Mouse (Mus musculus) embryonic facial prominence, embryonic 10.5 days (tissue): ENCODE data around the gene Scg5. TPM values are rescaled to one million over a fixed set of nuclear protein-coding genes. Genes with fewer than 3 reads are reported as not detected.

Source experiments
- DNase-seq: peaks from one replicate; pipeline ENCODE4 v3.0.0-alpha.2; 2017; ENCODE audit warnings: low spot score
- H3K27ac ChIP-seq: fragments of 300-500 bp; sonication (generic); replicated peaks from 2 replicates; pipeline ENCODE4 v1.5.1; 2016; ENCODE audit warnings: mild to moderate bottlenecking
- H3K27me3 ChIP-seq: fragments of 300-500 bp; sonication (generic); replicated peaks from 2 replicates; pipeline ENCODE4 v1.6.1; 2016; ENCODE audit warnings: low read depth, mild to moderate bottlenecking; ENCODE audit not compliant: poor library complexity, severe bottlenecking
- H3K36me3 ChIP-seq: fragments of 300-500 bp; sonication (generic); replicated peaks from 2 replicates; pipeline ENCODE4 v1.6.1; 2016; ENCODE audit warnings: mild to moderate bottlenecking, moderate library complexity
- H3K4me1 ChIP-seq: fragments of 300-500 bp; sonication (generic); 2 replicates; pipeline ENCODE4 v1.6.1; 2016
- H3K4me3 ChIP-seq: fragments of 300-500 bp; sonication (generic); 2 replicates; pipeline ENCODE4 v1.5.1; 2016; ENCODE audit warnings: mild to moderate bottlenecking, moderate library complexity
- H3K9me3 ChIP-seq: fragments of 300-500 bp; sonication (generic); 2 replicates; pipeline ENCODE4 v1.6.1; 2016; ENCODE audit warnings: mild to moderate bottlenecking
- WGBS: fragments of 180-500 bp; shearing (Covaris S2); methylation state at CpG from one replicate; pipeline ENCODE4 v1.1.7; 2016; 5-methylcytosine and 5-hydroxymethylcytosine counted together
- polyA plus RNA-seq: library from polyadenylated mRNA; unstranded; fragments of >200 nt; fragmentation: Nextera tagmentation; extraction: Ambion mirVana; gene quantifications from 2 replicates; pipeline ENCODE4 v1.2.1, GENCODE M21; 2016

Gene Scg5
- polyA plus RNA-seq, 1 experiment from 2014 or later: 8.6 TPM

DNA sequence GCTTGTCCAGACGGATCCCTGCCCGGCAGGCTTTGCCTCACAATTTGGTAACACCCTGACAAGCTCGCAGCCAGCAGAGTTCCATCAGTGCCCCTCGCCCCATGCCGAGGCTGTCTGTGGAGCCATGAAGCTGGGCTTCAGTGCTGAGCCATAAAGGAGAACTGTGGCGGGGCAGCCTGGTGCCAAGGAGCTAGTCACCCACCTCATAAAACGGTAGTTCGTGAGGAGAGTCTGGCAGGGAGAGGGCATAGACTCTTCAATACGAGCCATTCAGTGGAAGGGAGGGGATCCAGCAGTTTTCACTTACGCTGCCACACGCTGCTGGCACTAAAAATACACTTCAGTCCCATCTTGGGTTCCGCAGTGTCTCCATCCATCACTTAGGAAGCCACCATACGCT, 30.3 kb downstream of the Scg5 start:
- WGBS: 85% methylated on average over 13 of the region's 13 CpGs
- 0 out of 2 replicates have a peak, but pooled peaks cover 3% of the 10 kb centered on the region for H3K27me3 ChIP-seq
- H3K4me3 ChIP-seq: no peak overlapping the region
- no peaks in the 10 kb centered on the region for H3K36me3 ChIP-seq
- no peak for DNase-seq
- peaks cover 5% of the 10 kb centered on the region for H3K4me1 ChIP-seq
- H3K27ac ChIP-seq: no peak overlapping the region
- no peaks in the 10 kb centered on the region for H3K9me3 ChIP-seq

DNA sequence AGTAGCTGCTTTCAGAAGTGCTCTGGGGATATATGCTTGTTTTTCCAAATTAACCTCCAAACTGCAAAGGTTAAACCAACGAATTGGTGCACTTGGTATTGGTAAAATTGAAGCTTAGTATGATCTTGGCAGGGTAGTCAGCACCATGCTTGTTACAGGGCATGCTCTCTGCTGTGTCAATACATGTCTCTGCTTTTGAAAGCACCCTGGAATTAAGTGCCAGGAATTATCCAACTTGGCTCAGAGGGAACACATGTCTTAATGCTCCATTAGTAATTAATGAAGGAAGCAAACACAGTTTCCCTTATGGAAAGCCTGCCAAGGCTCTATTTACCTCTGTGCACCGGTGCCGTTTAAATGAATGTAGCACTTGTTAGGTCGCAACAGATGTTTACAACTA, 33.7 kb downstream of the Scg5 start:
- Histone ChIP-seq H3K27me3 (0 out of 2 replicates have a peak, but pooled peaks cover 3% of the 10 kb centered on the region), H3K36me3 (no peaks in the 10 kb centered on the region), H3K9me3 (no peaks in the 10 kb centered on the region), H3K27ac (no peak overlapping the region), H3K4me3 (no peak overlapping the region), H3K4me1 (no peaks in the 10 kb centered on the region)
- 65% methylated on average over 4 of the region's 4 CpGs for WGBS
- DNase-seq: no peak

DNA sequence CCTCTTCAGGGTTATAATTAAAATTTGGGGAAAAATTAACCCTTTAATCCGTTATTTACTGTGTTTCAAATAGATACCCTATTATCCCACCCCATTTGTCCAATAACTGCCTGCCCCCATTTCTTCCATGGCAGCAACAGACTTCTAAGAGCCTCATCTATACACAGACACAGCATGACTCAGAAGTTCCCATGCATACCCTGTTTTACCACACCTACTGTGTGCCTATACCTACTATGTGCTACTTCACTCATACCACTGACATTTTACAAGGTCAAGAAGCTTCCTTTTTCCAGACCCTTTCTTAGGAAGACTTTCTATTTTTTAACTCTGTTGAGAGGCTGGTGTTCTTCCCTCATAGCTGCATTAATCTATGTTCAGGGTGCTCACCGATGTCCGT, 35.4 kb downstream of the Scg5 start:
- Histone ChIP-seq H3K4me3 (no peak overlapping the region), H3K36me3 (no peaks in the 10 kb centered on the region), H3K9me3 (no peaks in the 10 kb centered on the region), H3K27ac (no peak overlapping the region), H3K27me3 (0 out of 2 replicates have a peak, but pooled peaks cover 1% of the 10 kb centered on the region), H3K4me1 (no peaks in the 10 kb centered on the region)
- DNase-seq: no peak
- WGBS: 88% methylated on average over 3 of the region's 3 CpGs

DNA sequence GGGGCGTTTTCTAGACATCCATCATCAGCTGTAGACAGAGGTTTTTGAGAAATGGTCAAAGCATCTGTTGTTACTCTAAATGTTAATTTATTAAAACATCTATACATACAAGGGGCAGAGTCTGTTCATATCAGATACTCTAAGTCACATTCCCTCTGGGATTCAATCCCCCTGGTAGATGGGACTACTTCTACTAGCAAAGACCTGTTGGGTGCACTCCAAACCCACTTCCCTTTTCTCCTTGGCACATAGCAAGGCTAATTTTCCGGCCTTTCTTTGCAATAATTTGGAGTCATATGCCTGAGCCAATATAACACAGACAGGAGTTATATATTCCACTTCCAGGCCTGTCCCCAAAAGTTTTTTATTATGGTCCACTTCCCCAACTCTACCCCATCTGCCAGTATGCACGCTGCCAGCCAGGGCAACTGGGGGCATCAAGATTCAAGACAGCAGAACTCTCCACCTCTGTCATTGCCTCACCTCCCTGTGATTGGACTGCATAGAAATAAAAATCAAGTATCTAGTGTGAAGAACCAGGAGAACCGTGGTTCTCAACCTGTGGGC, 40.0 kb downstream of the Scg5 start:
- H3K4me3 ChIP-seq: no peak overlapping the region
- 87% methylated on average over 4 of the region's 4 CpGs for WGBS
- no peaks in the 10 kb centered on the region for H3K9me3 ChIP-seq
- no peak overlapping the region for H3K27ac ChIP-seq
- no peak for DNase-seq
- H3K36me3 ChIP-seq: no peaks in the 10 kb centered on the region
- H3K4me1 ChIP-seq: no peaks in the 10 kb centered on the region
- no peaks in the 10 kb centered on the region for H3K27me3 ChIP-seq

DNA sequence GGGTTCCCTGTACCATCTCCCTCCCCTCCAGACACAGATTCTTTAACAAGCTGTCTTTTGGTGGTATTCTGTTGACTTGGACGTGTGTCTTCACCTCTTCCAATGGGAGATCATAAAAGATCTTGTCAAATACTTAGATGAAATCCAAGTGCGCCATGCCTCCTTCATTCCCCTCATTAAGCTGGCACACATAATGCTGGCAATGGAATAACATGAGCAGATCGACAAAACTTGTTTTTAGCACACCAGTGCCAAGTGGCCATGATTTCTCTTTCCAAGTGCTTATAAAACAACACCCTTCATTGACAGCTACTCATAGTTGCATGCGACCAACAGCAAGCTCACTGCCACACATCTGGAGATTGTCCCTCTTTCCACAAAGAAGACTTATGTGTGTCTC, 41.0 kb downstream of the Scg5 start:
- 89% methylated on average over 4 of the region's 4 CpGs for WGBS
- H3K27me3 ChIP-seq: no peaks in the 10 kb centered on the region
- H3K9me3 ChIP-seq: no peaks in the 10 kb centered on the region
- no peaks in the 10 kb centered on the region for H3K4me1 ChIP-seq
- no peak overlapping the region for H3K4me3 ChIP-seq
- no peak for DNase-seq
- no peaks in the 10 kb centered on the region for H3K36me3 ChIP-seq
- H3K27ac ChIP-seq: no peak overlapping the region

DNA sequence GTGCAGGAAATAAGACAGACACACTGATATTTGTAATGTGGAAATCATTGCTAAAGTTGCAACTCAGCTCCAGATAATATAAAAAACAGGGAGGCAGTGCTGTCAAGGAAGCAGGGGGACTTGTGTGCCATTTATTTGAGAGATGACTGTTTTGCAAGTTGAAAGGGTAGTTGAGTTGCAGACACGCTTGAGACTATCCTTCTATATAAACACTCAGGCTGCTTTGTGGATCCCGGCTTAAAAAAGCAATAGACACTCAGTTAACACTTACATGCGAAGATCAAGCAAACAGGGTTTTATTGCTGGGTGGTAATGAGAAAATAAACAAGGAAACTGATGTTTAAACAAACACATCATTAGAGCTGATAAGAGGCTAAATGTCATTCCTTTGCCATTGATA, 44.1 kb downstream of the Scg5 start:
- no peak overlapping the region for H3K4me3 ChIP-seq
- no peak overlapping the region for H3K27ac ChIP-seq
- DNase-seq: no peak
- H3K36me3 ChIP-seq: no peaks in the 10 kb centered on the region
- H3K9me3 ChIP-seq: no peaks in the 10 kb centered on the region
- 78% methylated on average over 3 of the region's 3 CpGs for WGBS
- H3K4me1 ChIP-seq: no peaks in the 10 kb centered on the region
- no peaks in the 10 kb centered on the region for H3K27me3 ChIP-seq

DNA sequence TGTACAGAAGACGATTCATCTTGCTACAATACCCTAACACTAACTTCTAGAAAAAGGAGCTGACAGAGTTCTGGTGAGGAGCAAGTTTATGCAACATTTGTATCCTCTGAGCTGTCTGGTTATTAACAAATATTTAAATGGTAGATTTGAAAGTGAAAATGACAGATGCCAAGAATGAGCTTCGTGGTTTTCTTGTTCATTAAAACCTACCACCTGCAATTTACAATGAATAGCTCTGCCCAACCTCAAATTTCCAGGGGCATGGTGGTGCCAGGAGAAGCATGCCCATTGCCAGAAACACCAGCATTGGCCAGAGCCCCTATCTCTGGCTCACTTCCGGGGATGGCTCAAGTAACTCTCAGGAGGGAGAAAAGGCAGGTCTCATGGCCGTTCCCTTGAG, 47.4 kb downstream of the Scg5 start:
- WGBS: 84% methylated on average over 4 of the region's 4 CpGs
- Histone ChIP-seq H3K4me3 (no peak overlapping the region), H3K9me3 (no peaks in the 10 kb centered on the region), H3K27me3 (no peaks in the 10 kb centered on the region), H3K36me3 (no peaks in the 10 kb centered on the region), H3K27ac (no peak overlapping the region), H3K4me1 (no peaks in the 10 kb centered on the region)
- no peak for DNase-seq

DNA sequence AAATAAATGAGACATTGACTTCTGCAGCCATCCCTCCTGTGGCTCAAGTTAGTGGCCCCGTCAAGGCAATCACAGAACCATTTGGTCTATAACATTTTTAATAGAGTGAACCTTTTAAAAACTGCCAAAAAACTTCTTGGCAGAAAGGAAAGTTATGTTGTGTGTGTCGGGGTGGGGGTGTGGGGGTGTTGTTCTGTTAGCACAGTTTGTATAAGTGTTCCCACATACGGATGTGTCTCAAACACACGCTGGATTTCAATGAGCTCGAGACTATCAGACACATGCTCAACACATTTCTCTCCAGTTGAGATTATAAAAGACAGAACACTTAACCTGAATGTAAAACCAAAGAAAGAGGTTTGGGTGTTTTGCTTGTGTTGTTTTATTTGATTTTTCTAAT, 47.8 kb downstream of the Scg5 start:
- no peak for DNase-seq
- Histone ChIP-seq H3K27ac (no peak overlapping the region), H3K36me3 (no peaks in the 10 kb centered on the region), H3K4me3 (no peak overlapping the region), H3K4me1 (no peaks in the 10 kb centered on the region), H3K9me3 (no peaks in the 10 kb centered on the region), H3K27me3 (no peaks in the 10 kb centered on the region)
- 89% methylated on average over 5 of the region's 5 CpGs for WGBS

DNA sequence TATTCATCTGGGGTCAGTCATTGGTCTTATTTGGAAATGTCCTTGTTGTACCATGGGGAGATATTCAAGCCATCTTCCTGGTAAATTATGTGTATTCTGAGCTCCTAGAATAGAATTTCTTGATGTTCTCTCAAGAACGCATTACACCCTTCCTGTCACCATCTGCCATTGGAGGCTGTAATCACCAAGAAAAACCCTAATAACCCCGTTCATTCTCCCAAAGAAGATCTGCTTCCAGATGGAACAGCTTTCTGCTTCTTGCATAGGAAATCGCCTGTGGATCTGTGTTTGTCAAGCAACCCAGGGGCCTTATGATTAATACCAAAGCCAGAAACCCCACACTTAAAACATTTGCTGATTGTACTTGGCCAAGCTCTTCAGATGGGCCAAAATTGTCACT, 49.6 kb downstream of the Scg5 start:
- DNase-seq: no peak
- Histone ChIP-seq H3K4me3 (no peak overlapping the region), H3K27ac (no peak overlapping the region), H3K9me3 (no peaks in the 10 kb centered on the region), H3K36me3 (no peaks in the 10 kb centered on the region), H3K27me3 (no peaks in the 10 kb centered on the region), H3K4me1 (no peaks in the 10 kb centered on the region)
- 87% methylated on average over 3 of the region's 3 CpGs for WGBS

DNA sequence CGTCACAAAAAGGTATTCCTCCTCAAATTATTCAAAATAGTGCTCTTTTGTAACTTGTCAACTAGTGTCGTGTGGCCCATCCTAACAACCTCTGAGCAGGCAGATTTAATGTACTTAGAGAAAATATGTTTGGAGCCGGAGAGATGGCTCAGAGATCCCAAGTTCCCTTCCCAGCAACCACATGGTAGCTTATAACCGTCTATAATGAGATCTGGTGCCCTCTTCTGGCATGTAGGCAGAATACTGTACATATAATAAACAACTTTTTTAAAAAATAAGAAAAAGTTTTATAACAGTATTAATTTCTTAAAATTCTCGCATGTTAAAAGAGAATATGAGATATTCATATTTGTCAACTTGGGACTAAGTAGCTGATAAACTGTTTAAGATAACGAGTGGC, 50.9 kb downstream of the Scg5 start:
- DNase-seq: no peak
- H3K36me3 ChIP-seq: no peaks in the 10 kb centered on the region
- H3K4me1 ChIP-seq: no peaks in the 10 kb centered on the region
- no peaks in the 10 kb centered on the region for H3K27me3 ChIP-seq
- 73% methylated on average over 6 of the region's 6 CpGs for WGBS
- H3K27ac ChIP-seq: no peak overlapping the region
- no peaks in the 10 kb centered on the region for H3K9me3 ChIP-seq
- H3K4me3 ChIP-seq: no peak overlapping the region

DNA sequence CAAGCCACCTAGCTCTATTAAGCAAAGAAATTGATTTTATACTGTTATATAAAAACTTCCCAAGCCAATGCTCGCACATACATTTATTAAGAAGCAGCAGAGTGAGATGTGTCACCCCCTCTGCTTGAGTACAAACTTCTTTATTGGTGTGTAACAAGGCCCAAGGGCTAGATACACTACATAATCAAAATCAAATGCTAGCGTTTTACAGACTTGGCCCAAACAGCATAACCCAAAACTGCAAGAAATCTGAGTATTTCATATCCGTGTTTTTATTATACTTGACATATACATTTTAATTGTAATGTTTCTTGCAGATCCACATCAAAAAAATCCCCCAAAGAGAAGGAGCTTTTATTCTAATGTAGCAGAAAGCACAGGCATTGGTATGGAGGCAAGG, 52.6 kb downstream of the Scg5 start:
- H3K27me3 ChIP-seq: no peaks in the 10 kb centered on the region
- 81% methylated on average over 3 of the region's 3 CpGs for WGBS
- no peak overlapping the region for H3K27ac ChIP-seq
- H3K4me1 ChIP-seq: no peaks in the 10 kb centered on the region
- H3K36me3 ChIP-seq: no peaks in the 10 kb centered on the region
- H3K4me3 ChIP-seq: no peak overlapping the region
- H3K9me3 ChIP-seq: no peaks in the 10 kb centered on the region
- no peak for DNase-seq

DNA sequence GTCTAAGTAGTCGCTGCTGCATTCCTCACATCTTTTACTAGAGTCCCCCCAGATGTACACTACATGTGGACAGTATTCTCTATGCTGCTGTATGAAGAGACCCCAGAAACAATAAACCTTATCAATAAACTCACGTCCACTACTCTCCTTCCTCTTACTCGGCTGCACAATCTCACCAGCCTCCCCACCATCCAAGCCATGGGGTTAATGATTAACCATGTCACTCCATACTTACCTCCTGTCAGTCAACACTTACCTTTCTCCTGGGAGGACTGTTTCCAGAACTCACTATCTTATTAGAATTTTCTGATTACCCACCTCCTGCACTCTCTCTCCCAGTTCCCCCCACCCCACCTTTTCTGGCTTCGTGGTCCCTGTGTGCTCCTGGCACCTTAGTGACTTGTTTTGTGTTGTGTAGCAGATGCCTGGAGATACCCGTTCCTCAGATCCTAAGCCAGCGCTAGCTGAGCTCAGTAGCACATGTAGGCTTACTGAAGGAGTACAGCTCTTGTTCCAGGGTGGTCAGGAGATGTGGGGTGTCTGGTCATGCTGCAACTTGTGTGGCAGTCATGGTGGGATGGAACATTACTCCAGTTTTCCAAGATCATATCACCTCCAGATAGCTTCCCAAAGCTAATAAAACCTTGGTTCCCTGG, 54.6 kb downstream of the Scg5 start:
- H3K9me3 ChIP-seq: no peaks in the 10 kb centered on the region
- no peaks in the 10 kb centered on the region for H3K4me1 ChIP-seq
- H3K27ac ChIP-seq: no peak overlapping the region
- H3K4me3 ChIP-seq: no peak overlapping the region
- H3K27me3 ChIP-seq: no peaks in the 10 kb centered on the region
- WGBS: 83% methylated on average over 6 of the region's 6 CpGs
- no peaks in the 10 kb centered on the region for H3K36me3 ChIP-seq
- DNase-seq: no peak

DNA sequence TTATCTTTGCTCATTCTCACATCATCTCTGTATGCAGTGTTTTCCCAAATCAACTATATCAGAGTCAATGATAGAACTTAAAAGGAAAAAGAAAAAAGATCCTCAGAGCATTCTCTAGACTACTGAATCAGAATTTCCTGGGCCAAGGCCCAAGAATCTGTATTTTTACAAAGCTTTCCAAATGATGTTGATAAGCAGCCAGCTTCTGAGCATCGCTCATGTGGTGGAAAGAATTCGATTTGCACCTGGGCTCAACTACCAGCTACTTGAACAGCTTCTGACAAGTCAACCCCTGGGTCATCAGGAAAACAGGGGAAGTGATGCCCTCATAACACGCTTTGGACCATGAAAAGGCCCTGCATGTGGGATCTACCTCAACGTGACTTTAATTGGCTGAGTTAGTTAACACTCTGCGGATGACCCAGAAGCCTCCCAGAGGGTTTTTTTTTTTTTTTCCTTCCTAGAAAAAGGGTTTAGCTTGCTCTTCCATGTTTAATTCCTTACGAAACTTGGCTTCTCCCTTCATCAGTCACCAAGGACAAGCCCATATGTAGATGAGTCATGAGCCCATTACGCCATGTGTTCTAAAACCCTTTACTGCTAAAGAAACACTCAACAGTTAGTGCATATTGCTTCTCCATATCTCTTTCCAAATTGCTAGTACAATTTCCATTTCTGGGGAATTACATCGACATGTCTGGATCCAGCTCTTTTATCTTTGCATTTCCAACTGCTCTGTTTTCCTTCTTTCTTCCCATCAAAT, 60.2 kb downstream of the Scg5 start:
- H3K27ac ChIP-seq: no peak overlapping the region
- no peak for DNase-seq
- H3K36me3 ChIP-seq: no peaks in the 10 kb centered on the region
- no peak overlapping the region for H3K4me3 ChIP-seq
- H3K4me1 ChIP-seq: no peaks in the 10 kb centered on the region
- no peaks in the 10 kb centered on the region for H3K9me3 ChIP-seq
- WGBS: 90% methylated on average over 8 of the region's 8 CpGs
- no peaks in the 10 kb centered on the region for H3K27me3 ChIP-seq
